Mouse (Mus musculus): ENCODE measurements around the gene Thada.

DNA sequence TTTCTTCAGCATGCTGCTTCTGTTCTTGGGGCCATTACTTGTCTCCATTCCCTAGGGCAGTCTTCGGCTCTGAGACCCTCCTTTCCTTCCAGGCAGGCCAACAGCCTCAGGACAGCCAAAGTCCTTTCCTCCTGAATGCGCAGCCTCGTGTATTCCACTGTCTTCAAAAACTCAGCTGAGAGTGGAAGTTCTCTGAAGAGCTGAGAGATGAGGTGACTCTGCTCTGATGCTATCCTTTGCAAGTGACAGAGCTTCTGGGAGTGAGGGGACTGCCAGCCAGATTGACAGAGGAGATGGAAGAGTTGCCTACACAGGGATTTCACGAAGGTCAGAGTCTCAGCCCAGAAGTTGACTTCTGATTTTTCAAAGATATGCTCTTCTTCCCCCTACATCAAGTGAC is 274.1 kb downstream of the Thada start:
- no peak for TF ChIP-seq FLI1 (IDR thresholded peaks at IDR 0.05; ENCODE audit: low read length)
- no peak for TF ChIP-seq GATA1 (IDR thresholded peaks at IDR 0.05; ENCODE audit: borderline replicate concordance, low read length)
